Mouse (Mus musculus) mouse trophoblast stem cell (cell line): ENCODE results near the gene Imp3.

ENCODE experiments used
- in situ Hi-C, 2 experiments: fragments of 300-500 bp; cut with MseI, MboI; formaldehyde crosslinking; loops; 2 replicates in 1 of 2; 3 replicates in 1 of 2; pipeline ENCODE4 v1.15.1; 2025

Imp3 gene

GRCm38 (mm10) chr9:56958689-56959088 lies 21.4 kb downstream of the Imp3 start:
- in situ Hi-C loops: no loop called here

GRCm38 (mm10) chr9:56961591-56961990 lies 24.3 kb downstream of the Imp3 start:
- in situ Hi-C loops: no loop called here

- in situ Hi-C loops: no loop called here
These were observed 32.9 kb downstream of the Imp3 start for GRCm38 (mm10) chr9:56970158-56970557.

GRCm38 (mm10) chr9:56973960-56974524 lies 36.8 kb downstream of the Imp3 start:
- in situ Hi-C loops: no loop called here

GRCm38 (mm10) chr9:56975199-56975598 lies 37.9 kb downstream of the Imp3 start:
- in situ Hi-C loops: no loop called here

- in situ Hi-C loops: no loop called here
These were observed 42.9 kb downstream of the Imp3 start for GRCm38 (mm10) chr9:56980186-56980585.

- in situ Hi-C loops: no loop called here
These were observed 44.2 kb downstream of the Imp3 start for GRCm38 (mm10) chr9:56981502-56981901.
